Mouse (Mus musculus): ENCODE results near the gene Sv2b.

Sv2b gene

DNA sequence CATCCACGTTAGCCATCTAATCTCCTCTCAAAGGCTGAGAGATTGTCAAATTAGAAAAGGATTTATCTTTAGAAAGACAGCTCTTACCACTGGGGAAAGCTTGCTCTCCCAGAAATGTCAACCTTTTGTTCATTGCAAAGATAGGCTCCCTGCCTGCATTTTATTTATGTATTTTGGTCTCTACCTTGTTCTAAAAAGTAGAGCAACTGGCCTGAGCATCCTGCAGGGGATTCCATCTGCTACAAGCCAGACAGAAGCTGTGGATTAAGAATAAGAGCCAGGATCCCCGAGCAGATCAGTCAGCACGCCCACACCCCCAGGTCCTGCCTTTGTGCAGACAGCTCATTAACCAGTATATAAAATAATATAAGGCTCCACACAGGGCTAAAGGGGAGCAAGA lies 16.8 kb downstream of the Sv2b start:
- no peak for DNase-seq (ENCODE audit: low read depth, low spot score)

DNA sequence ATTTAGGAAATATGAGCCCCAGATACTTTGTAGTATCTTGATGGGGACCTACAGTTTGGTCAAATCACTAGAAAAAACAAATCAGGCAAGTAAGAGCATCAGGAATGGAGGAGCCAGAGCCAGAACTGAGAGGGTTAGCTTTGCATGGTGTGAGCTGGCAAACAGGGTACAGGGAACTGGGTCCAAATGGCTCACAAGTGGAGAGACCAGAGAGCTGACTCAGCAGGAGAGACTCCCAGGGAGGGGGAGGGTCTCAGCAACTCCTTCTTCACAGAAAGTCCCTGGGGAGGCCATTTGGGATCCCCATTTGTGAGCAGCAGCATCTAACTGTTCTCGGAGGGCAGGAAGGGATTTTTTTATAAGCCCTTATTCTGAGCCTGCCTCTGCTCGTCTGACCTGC lies 18.5 kb downstream of the Sv2b start:
- DNase-seq (ENCODE audit: low read depth, low spot score) = no peak

DNA sequence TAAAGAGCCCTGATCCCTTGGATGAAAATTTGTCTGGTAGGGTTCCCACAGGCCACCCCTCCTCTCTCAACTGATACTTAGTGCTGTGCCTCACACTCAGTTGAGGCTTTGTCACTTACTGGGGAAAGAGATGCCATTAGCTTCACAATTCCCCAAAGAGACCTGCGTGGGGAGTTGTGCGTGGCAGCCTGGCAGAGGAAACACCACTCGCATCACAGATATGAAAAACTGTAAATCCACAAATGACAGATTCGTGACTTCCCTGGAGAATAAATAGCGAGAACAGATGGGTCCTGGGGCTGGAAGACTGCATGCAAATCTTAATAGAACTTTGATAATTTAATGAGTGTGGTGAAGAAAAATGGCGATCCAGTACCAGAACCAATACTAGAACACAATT lies 21.8 kb downstream of the Sv2b start:
- DNase-seq (ENCODE audit: low read depth, low spot score) = no peak

DNA sequence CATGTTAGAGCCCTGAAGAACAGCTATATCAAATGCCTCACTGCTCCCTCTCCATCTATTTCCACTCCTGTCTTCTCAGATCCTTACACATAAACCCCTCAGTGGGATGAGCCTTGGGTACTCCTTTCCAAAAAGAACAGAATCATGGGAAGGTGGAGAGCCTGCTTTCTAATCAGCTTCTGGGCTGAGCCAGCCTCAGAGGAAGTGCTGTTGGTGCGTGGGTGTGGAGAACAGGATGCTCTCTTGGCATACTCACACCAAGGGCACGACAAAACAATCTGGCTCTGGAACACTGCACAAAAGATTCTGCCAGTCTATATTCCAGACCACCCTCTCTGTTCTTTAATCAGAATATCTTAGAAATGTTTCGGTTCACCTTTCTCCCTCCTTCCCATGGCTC lies 26.1 kb downstream of the Sv2b start:
- DNase-seq (ENCODE audit: low read depth, low spot score) = no peak

DNA sequence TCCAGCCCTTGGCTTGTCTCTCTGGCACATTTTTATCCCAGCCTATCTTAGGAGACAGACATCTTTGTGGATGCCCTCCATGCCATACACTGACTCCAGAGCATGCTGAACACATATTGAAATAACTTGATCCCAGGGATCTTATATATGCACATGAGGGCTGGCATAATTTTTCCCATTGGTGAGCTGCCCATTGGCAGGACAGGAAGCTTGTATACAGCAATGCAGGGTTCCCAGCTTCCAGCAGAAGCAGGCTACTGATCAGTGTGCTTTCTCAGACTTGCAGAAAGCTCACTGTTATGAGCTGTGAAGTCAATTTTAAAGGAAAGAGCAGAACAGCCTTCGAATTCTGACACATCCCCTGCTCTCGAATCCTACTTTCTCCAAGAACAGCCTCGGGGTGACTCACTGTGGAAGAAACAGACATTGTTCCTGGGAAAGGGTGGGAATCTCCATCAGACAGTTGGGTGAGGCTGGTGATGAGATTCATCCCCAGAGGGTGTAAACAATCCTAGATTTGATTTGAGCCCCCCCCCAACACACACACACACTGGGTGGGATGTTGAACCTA lies 26.9 kb downstream of the Sv2b start:
- DNase-seq (ENCODE audit: low read depth, low spot score) = no peak

DNA sequence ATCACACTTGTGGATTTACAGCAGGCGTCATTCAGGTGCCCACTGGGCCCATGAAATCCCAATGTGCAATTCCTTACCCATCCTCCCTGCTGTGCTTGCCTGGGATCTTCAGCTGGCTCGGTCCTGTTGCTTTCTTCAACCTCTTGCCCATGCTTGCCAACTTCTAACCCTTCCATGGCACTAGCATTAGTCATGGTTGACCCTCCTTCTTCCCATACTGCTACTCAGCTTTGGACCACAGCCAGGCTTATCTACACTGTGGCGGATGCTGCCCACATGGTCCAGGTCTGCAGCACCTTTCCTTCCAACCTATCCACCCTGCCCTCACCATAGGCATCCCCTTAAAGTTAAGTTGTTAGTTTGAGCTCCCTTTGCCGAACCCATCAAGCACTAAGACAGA lies 28.0 kb downstream of the Sv2b start:
- DNase-seq (ENCODE audit: low read depth, low spot score) = no peak

DNA sequence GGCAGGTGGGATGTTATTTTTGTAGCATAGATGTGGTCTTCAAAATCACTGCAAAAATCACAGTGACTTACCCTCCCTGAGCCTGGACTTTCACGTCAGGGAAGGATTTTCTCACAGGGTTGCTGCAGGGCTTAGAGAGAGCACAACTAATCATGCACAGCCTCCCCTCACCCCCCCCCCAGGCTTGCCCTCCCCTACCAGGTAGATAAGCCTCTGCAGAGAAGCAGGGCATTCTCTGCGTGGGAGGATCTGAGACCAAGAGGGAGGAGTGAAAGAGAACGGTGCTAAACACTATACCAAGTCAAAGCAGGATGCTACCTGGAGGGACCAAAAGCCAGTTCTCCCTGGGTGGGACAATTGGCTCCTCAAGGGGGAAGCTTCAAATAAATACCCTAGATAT lies 31.2 kb downstream of the Sv2b start:
- DNase-seq (ENCODE audit: low read depth, low spot score) = no peak

DNA sequence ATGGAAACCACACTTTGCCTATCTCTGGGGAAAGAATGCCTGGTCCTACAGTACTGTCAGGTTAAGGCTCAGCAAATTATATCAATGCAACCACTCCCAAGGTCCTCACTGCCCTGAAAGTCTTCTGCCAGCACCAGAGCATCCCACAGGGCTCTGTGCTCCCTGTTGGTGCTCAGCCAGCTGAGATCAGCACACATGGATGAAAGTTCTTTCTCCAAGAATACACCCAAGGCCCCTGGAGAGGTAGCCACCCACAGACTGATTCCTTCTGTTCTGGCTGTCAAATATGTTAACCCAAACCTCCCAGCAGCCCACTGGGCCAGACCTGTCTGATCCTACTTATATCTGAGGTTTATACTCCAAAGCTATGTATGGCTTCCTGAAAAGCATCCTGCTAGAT lies 32.3 kb downstream of the Sv2b start:
- DNase-seq (ENCODE audit: low read depth, low spot score) = no peak

DNA sequence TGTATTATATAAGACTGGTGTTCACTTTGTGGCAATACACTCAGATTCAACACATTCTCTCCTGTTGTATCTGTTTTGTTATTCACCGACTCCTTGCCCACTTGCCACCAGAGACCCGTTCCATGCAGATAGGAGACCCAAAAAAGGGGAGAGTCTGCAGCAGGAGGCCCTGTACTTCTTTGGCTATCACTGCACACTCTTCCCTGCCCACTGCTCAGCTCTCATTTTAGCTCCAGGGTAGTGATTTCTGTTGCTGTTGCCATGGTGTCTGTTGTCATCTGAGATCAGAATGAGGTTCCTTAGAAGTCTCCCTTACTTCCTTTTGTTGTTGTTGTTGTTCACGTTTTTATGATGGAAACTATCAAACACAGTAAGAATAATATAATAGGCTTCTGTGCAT lies 34.5 kb downstream of the Sv2b start:
- DNase-seq (ENCODE audit: low read depth, low spot score) = no peak

DNA sequence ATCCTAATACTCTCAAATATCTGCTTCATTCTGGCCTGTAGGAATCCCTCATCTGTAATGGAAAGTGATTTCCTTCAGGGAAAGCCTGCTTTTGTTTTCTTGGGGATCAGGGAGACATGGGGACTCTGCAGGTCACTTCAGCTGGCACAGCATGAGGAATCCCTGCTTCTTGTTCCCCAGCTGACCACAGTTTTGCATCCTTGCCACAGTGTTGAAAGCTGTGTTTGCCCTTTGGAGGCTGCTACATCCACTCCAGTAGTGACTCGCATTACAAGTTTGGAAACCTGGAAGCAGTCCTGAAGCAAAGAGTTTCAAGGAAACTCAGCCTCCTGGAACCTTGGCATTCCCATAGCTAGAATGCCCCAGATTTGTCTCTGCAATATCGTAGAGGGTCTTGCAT lies 35.4 kb downstream of the Sv2b start:
- DNase-seq (ENCODE audit: low read depth, low spot score) = no peak

DNA sequence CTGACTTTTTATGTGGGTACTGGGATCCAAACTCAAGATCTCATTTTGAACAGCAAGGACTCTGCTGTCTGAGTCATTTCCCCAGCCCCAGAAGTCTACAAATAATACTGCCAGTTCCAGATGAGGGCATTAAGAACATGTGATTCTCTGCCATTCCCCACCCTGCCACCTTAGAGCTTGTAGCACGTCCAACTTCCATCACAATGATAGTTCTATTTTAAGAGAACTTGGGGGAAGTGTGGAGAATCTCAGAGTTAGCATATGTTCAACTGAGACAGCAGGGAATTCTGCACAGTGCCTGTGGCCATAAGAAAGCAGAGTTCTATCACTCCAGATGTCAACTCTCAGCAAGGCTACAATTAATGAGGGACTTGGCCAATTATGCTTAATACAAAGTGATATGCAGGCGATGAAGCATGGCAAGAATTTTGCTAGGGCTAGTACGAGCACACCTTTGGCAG lies 37.1 kb downstream of the Sv2b start:
- no peak for DNase-seq (ENCODE audit: low read depth, low spot score)

DNA sequence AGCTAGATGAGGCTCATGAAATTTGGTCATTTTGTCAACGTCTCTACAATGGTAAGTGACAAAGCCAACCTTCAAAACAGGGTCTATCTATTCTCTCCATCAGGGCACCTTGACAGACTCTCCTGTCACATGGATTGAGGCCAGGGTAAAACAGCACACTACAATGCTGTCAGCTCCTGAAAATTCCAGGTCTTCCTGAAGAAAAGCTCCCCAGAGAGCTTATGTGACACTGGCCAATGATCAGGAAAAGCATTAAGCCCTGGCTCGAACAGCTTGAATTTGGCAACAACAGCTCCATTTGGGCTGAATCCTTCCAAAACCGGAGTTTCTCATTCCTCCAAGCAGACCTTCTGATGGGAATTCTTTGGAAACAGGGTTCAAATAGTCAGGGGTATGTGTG lies 37.8 kb downstream of the Sv2b start:
- DNase-seq (ENCODE audit: low read depth, low spot score) = no peak

DNA sequence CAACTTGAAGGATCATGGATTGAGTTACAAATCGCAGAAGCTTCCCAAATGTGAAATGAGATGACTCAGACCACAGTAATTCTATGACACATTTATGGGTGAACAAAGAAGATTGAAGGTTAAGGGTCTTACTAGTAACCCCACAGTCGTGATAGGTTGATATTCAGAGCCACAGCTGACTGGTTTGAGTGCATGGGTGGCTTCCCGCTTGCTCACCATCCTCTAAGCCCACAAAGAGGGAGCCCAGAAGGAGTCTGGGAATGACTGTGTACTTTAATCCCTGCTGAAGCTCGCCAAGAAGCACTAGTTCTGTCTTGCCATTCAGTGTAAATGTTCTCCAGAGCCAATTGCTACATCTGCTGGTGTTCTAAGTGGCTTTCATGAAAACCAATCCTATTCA lies 41.8 kb downstream of the Sv2b start:
- DNase-seq (ENCODE audit: low read depth, low spot score) = no peak

DNA sequence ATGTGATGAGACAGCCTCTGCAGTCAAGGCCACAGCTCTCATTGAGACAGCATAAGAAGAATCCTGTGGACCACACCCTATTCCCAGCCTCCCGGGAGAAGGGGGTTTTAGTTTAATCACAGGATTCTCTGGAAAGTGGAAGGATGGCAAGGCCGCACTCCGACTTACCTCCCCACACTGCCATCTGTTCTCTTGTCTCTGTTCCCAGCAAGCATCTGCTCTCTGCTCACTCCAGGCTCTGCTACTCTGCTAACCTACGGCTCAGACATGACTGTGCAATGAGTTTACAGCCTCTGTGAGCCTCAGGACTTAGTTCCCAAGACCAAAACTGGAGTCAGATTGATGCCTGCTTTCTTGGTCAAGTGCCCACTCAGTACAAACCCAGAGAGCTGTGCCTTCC lies 43.8 kb downstream of the Sv2b start:
- DNase-seq (ENCODE audit: low read depth, low spot score) = no peak

DNA sequence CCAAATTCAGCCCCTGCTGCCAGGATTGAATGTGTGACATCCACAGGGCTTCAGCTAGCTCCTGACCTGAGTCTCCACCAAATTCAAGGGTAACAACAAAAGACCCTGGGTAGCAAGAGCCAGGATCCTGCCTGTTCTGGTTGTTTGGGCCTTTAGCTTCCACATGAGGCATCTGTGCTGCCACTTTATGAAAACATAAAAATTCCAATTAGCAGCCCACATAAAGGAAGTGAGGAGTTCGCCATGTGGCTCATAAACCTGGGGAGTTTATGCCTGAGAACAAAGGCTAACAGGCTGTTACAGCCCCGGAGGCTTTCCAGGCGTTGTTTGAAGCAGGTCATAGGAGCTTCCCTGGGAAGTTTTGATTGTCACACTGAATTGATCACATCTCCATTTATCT lies 49.1 kb downstream of the Sv2b start:
- DNase-seq (ENCODE audit: low read depth, low spot score) = no peak

DNA sequence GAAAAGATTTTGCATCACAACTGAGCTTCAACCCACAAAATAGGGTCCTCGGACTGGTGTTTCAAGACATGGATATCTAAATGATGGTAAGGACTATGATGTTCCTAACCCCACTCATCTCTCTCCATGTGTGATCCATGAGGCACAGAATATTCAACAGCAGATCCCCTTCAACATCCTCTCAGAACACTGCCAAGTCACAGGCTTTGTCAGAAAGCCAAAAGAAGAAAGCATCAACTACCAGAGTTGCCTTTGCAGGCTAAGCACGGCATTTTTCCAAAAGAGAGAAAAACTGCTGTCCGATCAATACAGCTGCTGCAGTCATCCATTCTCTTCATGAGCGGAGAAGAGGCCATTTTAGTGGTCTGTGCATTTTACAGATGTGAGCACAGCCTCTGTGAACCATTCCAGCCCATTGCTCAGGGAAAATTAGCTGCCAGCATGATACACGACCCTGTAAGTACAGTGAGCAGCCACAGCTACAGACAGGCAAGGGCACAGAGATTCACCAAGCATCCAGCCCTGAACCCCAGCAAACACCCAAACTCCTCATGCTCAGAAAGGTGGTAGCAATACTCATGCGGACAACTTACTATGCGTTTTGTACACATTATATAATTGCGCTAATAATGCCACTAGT lies 55.3 kb downstream of the Sv2b start:
- no peak for DNase-seq (ENCODE audit: low read depth, low spot score)

DNA sequence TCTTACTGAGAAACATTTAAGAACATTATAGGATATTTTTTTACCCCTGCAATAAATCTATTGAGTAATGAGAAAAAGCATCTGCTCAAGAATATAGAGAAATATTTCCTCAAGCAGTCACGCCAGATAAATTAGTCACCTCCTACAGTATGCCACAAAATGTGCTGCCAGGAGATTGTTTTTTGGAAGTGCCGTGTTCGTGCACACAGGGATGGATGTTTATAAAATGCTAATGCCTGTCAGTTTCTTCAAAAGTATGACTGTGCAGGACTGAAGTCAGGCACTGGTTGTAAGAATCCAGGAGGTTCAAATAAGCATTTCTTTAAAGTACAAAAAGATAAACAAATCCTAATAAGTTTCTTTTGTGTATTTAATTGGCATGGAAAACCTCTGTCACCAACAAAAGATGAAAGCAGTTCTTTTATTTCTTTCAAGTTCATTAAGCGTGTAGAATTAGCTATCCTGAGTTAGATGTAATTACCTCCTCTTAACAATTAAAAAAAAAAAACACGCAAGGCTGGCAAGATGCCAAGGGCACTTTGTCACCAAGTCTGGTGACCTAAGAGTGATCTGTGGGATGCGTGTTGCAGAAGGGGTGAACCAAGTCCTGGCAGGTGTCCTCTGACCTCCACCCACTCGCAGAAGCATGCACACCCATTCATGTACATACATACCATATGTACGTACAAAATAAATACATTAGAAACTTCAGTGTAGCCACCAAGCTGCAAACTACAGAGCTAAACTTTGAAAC lies 68.1 kb downstream of the Sv2b start:
- no peak for DNase-seq (ENCODE audit: low read depth, low spot score)

DNA sequence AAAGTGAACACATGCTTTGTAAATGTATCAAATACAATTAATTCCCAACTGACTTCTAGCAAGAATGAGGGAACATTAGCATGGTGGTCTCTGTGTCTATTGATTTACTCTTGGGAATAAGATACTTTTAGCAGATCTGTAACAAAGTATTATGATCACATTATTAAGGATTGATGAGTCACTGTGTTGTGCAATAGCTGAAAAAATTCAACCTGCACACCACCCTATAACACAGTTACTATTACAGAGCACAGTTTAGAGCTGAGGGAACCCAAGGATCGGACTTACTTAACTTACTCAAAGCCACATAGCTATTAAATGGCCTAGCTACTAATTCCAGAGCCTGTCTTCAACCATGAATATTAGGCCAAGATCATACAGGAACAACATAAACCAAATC lies 72.7 kb downstream of the Sv2b start:
- DNase-seq (ENCODE audit: low read depth, low spot score) = no peak

DNA sequence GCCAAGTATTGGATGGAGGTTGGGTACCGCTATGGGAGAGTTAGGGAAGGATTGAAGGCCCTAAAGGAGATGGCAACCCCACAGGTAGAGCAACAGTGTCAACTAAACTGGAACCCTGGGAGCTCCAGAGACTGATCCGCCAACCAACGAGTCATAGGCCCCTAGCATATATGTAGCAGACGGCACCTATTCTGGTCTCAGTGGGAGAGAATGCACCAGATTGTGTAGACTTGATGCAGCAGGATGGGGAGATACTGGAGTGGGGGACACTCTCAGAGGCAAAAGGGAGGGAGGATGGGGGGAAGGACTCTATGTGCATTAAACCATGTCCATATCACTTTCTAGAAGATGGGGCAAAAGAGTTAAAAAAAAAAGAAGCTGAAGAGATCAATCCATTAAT lies 84.9 kb downstream of the Sv2b start:
- no peak for DNase-seq (ENCODE audit: low read depth, low spot score)

DNA sequence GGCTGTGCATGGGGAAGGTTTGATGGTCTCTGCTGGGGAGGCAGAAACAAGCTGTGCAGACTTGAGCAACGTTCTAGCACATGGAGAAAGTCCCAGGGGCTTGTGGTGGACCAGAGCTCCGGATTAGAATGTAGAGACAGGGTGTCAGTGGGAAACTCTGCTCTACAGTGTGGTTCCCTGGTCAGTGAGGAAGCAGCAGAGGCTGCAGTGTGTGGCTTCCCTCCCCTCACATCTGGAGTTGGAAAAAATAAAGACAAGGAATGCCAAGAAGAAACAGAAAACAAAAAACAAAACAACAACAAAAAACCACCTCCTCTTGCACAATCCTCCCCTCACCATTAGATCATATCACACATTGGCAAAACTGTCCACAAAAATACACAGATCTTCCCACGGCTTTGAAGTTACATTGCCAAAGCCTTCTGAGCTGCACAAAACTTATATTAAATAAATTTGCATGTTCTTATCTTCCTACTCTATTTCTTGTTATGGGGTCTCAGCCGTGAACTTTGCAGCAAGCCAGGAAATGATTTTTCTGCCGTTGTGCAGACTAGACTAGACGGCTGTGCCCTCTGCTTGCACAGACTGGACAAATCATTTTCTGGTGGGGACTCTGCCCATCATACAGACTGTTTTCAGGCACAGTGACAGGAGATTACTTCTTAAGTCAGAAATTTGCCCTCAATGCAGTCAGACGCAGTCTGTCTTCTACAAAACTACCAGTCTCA lies 86.2 kb downstream of the Sv2b start:
- DNase-seq (ENCODE audit: low read depth, low spot score) = no peak

DNA sequence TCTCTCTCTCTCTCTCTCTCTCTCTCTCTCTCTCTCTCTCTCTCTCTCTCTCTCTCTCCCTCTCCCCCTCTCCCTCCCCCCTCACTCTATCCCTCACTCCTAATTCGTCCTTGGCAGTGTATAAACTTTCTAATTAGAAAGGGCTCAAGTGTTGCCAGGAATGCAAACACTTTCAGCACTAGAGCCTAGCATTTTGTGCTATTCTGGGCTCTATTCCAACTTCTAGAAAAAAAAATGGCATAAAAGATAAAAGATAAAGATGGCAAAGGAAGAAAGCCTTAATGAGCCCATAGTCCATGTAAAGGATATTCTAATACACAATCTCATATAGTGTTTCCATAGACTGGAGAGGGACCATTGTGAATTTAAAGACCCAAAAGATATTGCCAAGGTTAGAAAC lies 88.3 kb downstream of the Sv2b start:
- no peak for DNase-seq (ENCODE audit: low read depth, low spot score)

DNA sequence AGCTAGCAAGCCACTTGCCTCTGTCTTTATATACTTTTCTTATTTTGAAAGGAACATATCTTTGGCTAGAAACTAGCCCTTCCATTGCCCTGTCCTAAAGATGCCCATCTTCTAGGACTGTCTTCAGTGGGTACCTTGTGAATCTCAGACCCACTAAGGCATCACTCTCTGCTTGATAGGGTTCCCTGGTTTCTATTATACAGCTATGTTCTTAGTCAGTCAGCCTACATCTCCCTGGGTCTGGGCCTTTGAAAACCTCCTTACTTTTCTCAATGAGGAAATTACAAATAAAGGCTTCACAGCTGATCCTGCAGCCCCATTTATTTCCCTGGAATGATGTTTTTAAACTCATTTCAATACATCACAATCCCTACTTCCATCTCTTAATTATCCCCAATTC lies 88.8 kb downstream of the Sv2b start:
- no peak for DNase-seq (ENCODE audit: low read depth, low spot score)

DNA sequence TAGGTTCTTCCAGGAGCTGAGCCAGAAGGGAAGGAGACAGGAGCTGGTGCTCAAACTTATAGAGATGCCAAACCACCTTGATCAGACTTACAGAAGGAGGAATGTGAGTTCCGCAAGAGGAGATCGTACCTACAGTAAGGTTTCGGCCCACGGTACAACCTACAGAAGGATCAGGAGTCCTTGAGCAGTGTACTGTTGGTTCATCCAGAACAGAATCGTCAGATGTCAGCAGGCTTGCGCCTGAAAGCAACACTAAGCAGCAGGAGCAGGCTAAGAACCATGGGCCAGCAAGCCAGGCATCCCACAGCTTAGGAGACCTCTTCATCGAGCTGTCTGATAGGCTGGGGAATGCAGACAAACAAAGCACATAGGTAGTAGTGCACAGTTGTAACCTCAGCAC lies 92.9 kb downstream of the Sv2b start:
- DNase-seq (ENCODE audit: low read depth, low spot score) = no peak

All from A20 (cell line).